Mouse (Mus musculus) hindbrain, embryonic 15.5 days (tissue): ENCODE results near the gene Klk13. TPM values are rescaled to one million over a fixed set of nuclear protein-coding genes. Genes with fewer than 3 reads are reported as not detected.

ENCODE experiments used
- ATAC-seq: fragments of 200-750 bp; cut with Nextera tagmentation; 2 replicates; pipeline ENCODE4 v1.8.0; 2017; ENCODE audit warnings: low read depth, moderate number of reproducible peaks, moderate TSS enrichment; ENCODE audit not compliant: low FRiP score
- H3K27ac ChIP-seq: fragments of 300-500 bp; sonication (generic); replicated peaks from 2 replicates; pipeline ENCODE4 v1.5.1; 2015; ENCODE audit warnings: mild to moderate bottlenecking, inconsistent platforms
- H3K27me3 ChIP-seq: fragments of 300-500 bp; sonication (generic); 2 replicates; pipeline ENCODE4 v1.6.1; 2015; ENCODE audit warnings: control low read depth, inconsistent platforms
- H3K36me3 ChIP-seq: fragments of 300-500 bp; sonication (generic); 2 replicates; pipeline ENCODE4 v1.6.1; 2015; ENCODE audit warnings: control low read depth, inconsistent platforms
- H3K4me1 ChIP-seq: fragments of 300-500 bp; sonication (generic); replicated peaks from 2 replicates; pipeline ENCODE4 v1.6.1; 2015; ENCODE audit warnings: control low read depth, inconsistent platforms
- H3K4me2 ChIP-seq: fragments of 300-500 bp; sonication (generic); 2 replicates; pipeline ENCODE4 v1.6.1; 2015; ENCODE audit warnings: moderate library complexity, mild to moderate bottlenecking, inconsistent platforms
- H3K4me3 ChIP-seq: fragments of 300-500 bp; sonication (generic); 2 replicates; pipeline ENCODE4 v1.5.1; 2015; ENCODE audit warnings: mild to moderate bottlenecking, inconsistent platforms
- H3K9ac ChIP-seq: fragments of 300-500 bp; sonication (generic); 2 replicates; pipeline ENCODE4 v1.6.1; 2015; ENCODE audit warnings: inconsistent platforms
- H3K9me3 ChIP-seq: fragments of 300-500 bp; sonication (generic); 2 replicates; pipeline ENCODE4 v1.6.1; 2016; ENCODE audit warnings: control low read depth, inconsistent platforms
- WGBS: fragments of 180-500 bp; shearing (Covaris S2); methylation state at CpG from one replicate; pipeline ENCODE4 v1.1.7; 2015; 5-methylcytosine and 5-hydroxymethylcytosine counted together
- polyA plus RNA-seq: library from polyadenylated mRNA; unstranded; fragments of >200 nt; fragmentation: Nextera tagmentation; extraction: Ambion mirVana; gene quantifications from 2 replicates; pipeline ENCODE4 v1.2.1, GENCODE M21; 2015

The Klk13 gene
- polyA plus RNA-seq, 1 experiment from 2014 or later, result 0.18 TPM

GRCm38 (mm10) chr7:43690118-43690517 is 22.2 kb upstream of the Klk13 start, which contains the start of gene Klk14:
Klk14 (plus strand) TSS chr7:43690418.
- H3K9me3 ChIP-seq, result no peaks in the 10 kb centered on the region

GRCm38 (mm10) chr7:43710031-43710430 is 2.3 kb upstream of the Klk13 start:
- Histone ChIP-seq H3K36me3 (no peaks in the 10 kb centered on the region), H3K27me3 (no peaks in the 10 kb centered on the region)
- WGBS, result 91% methylated on average over 3 of the region's 3 CpGs

More at GRCm38 (mm10) chr7:43690118-43690517, 22.2 kb upstream of the Klk13 start, which contains the start of gene Klk14:
- Histone ChIP-seq H3K4me1 (no peaks in the 10 kb centered on the region), H3K27ac (no peak within 1 kb of the TSS), H3K27me3 (no peaks in the 10 kb centered on the region), H3K9ac (no peak within 1 kb of the TSS), H3K4me2 (no peak within 1 kb of the TSS), H3K4me3 (no peak within 1 kb of the TSS), H3K36me3 (no peaks in the 10 kb centered on the region)
- no peak for ATAC-seq

GRCm38 (mm10) chr7:43712917-43713316 is 550 bp downstream of the Klk13 start:
- no peaks in the 10 kb centered on the region for H3K36me3 ChIP-seq
- no peak overlapping the region for H3K27ac ChIP-seq
- no peaks in the 10 kb centered on the region for H3K9me3 ChIP-seq
- H3K4me2 ChIP-seq, result no peak overlapping the region
- no peak for ATAC-seq
- no peaks in the 10 kb centered on the region for H3K4me1 ChIP-seq
- H3K4me3 ChIP-seq, result no peak overlapping the region
- no peak overlapping the region for H3K9ac ChIP-seq
- 13% methylated on average over 9 of the region's 9 CpGs for WGBS
- H3K27me3 ChIP-seq, result no peaks in the 10 kb centered on the region

More at GRCm38 (mm10) chr7:43710031-43710430, 2.3 kb upstream of the Klk13 start:
- ATAC-seq, result no peak
- Histone ChIP-seq H3K9me3 (no peaks in the 10 kb centered on the region), H3K9ac (no peak overlapping the region), H3K4me2 (no peak overlapping the region), H3K27ac (no peak overlapping the region), H3K4me1 (no peaks in the 10 kb centered on the region), H3K4me3 (no peak overlapping the region)

- Histone ChIP-seq H3K4me2 (no peak overlapping the region), H3K9ac (no peak overlapping the region), H3K27me3 (no peaks in the 10 kb centered on the region), H3K36me3 (no peaks in the 10 kb centered on the region), H3K4me1 (no peaks in the 10 kb centered on the region), H3K9me3 (no peaks in the 10 kb centered on the region), H3K4me3 (no peak overlapping the region), H3K27ac (no peak overlapping the region)
- 8% methylated on average over 19 of the region's 19 CpGs for WGBS
- no peak for ATAC-seq
These were observed 1.5 kb downstream of the Klk13 start for GRCm38 (mm10) chr7:43713741-43714351.

GRCm38 (mm10) chr7:43747788-43748187 is 35.4 kb downstream of the Klk13 start:
- ATAC-seq, result no peak
- Histone ChIP-seq H3K4me3 (no peak overlapping the region), H3K9me3 (no peaks in the 10 kb centered on the region), H3K9ac (no peak overlapping the region), H3K27ac (no peak overlapping the region), H3K27me3 (no peaks in the 10 kb centered on the region), H3K4me1 (no peaks in the 10 kb centered on the region), H3K36me3 (no peaks in the 10 kb centered on the region), H3K4me2 (no peak overlapping the region)
- WGBS, result 58% methylated on average over 1 of the region's 1 CpGs

- no peak for ATAC-seq
- no peaks in the 10 kb centered on the region for H3K9me3 ChIP-seq
- H3K4me3 ChIP-seq, result no peak overlapping the region
- WGBS, result 83% methylated on average over 2 of the region's 2 CpGs
- no peak overlapping the region for H3K27ac ChIP-seq
- no peaks in the 10 kb centered on the region for H3K36me3 ChIP-seq
- no peaks in the 10 kb centered on the region for H3K27me3 ChIP-seq
- H3K4me2 ChIP-seq, result no peak overlapping the region
- no peak overlapping the region for H3K9ac ChIP-seq
- H3K4me1 ChIP-seq, result no peaks in the 10 kb centered on the region
These were observed 40.4 kb downstream of the Klk13 start for GRCm38 (mm10) chr7:43752806-43753205.

GRCm38 (mm10) chr7:43766484-43766883 is 54.1 kb downstream of the Klk13 start:
- Histone ChIP-seq H3K27me3 (no peaks in the 10 kb centered on the region), H3K4me2 (no peak overlapping the region), H3K36me3 (no peaks in the 10 kb centered on the region), H3K4me3 (no peak overlapping the region), H3K9ac (no peak overlapping the region), H3K4me1 (no peaks in the 10 kb centered on the region), H3K27ac (no peak overlapping the region), H3K9me3 (no peaks in the 10 kb centered on the region)
- ATAC-seq, result no peak
- WGBS, result 43% methylated on average over 8 of the region's 8 CpGs

- Histone ChIP-seq H3K27ac (no peak within 1 kb of the TSS), H3K4me1 (no peaks in the 10 kb centered on the region), H3K4me2 (no peak within 1 kb of the TSS), H3K9me3 (no peaks in the 10 kb centered on the region), H3K4me3 (no peak within 1 kb of the TSS), H3K9ac (no peak within 1 kb of the TSS), H3K36me3 (no peaks in the 10 kb centered on the region), H3K27me3 (no peaks in the 10 kb centered on the region)
- WGBS, result 84% methylated on average over 4 of the region's 4 CpGs
- ATAC-seq, result no peak
These were observed 56.2 kb downstream of the Klk13 start, which contains the start of gene Klk12 for GRCm38 (mm10) chr7:43768597-43768996. Klk12 (plus strand) TSS chr7:43768897.

- Histone ChIP-seq H3K27me3 (no peaks in the 10 kb centered on the region), H3K9ac (no peak overlapping the region), H3K4me3 (no peak overlapping the region), H3K27ac (no peak overlapping the region), H3K36me3 (no peaks in the 10 kb centered on the region), H3K4me1 (no peaks in the 10 kb centered on the region), H3K9me3 (no peaks in the 10 kb centered on the region), H3K4me2 (no peak overlapping the region)
- ATAC-seq, result no peak
- WGBS, result 90% methylated on average over 8 of the region's 8 CpGs
These were observed 57.3 kb downstream of the Klk13 start for GRCm38 (mm10) chr7:43769636-43770035.

- no peak for ATAC-seq
- WGBS, result 91% methylated on average over 10 of the region's 10 CpGs
- no peaks in the 10 kb centered on the region for H3K27me3 ChIP-seq
These were observed 58.3 kb downstream of the Klk13 start for GRCm38 (mm10) chr7:43770701-43771100.

GRCm38 (mm10) chr7:43771916-43772315 is 59.5 kb downstream of the Klk13 start:
- Histone ChIP-seq H3K4me3 (no peak overlapping the region), H3K27me3 (no peaks in the 10 kb centered on the region), H3K9ac (no peak overlapping the region), H3K27ac (no peak overlapping the region), H3K9me3 (no peaks in the 10 kb centered on the region), H3K4me1 (no peaks in the 10 kb centered on the region), H3K4me2 (no peak overlapping the region), H3K36me3 (no peaks in the 10 kb centered on the region)
- no peak for ATAC-seq
- 95% methylated on average over 6 of the region's 6 CpGs for WGBS

More at GRCm38 (mm10) chr7:43770701-43771100, 58.3 kb downstream of the Klk13 start:
- Histone ChIP-seq H3K4me3 (no peak overlapping the region), H3K27ac (no peak overlapping the region), H3K4me1 (no peaks in the 10 kb centered on the region), H3K36me3 (no peaks in the 10 kb centered on the region), H3K4me2 (no peak overlapping the region), H3K9me3 (no peaks in the 10 kb centered on the region), H3K9ac (no peak overlapping the region)

- H3K36me3 ChIP-seq, result no peaks in the 10 kb centered on the region
- H3K4me1 ChIP-seq, result no peaks in the 10 kb centered on the region
- H3K9me3 ChIP-seq, result no peaks in the 10 kb centered on the region
- ATAC-seq, result no peak
- no peaks in the 10 kb centered on the region for H3K27me3 ChIP-seq
- H3K4me3 ChIP-seq, result no peak overlapping the region
- 67% methylated on average over 3 of the region's 3 CpGs for WGBS
- H3K27ac ChIP-seq, result no peak overlapping the region
- no peak overlapping the region for H3K9ac ChIP-seq
- no peak overlapping the region for H3K4me2 ChIP-seq
These were observed 60.5 kb downstream of the Klk13 start for GRCm38 (mm10) chr7:43772901-43773300.

- H3K9me3 ChIP-seq, result no peaks in the 10 kb centered on the region
- 91% methylated on average over 5 of the region's 5 CpGs for WGBS
These were observed 62.0 kb downstream of the Klk13 start, which contains the start of gene Klk11 for GRCm38 (mm10) chr7:43774364-43774763. Klk11 (plus strand) TSS chr7:43774604.

More at GRCm38 (mm10) chr7:43774364-43774763, 62.0 kb downstream of the Klk13 start, which contains the start of gene Klk11:
- no peak for ATAC-seq
- Histone ChIP-seq H3K4me1 (no peaks in the 10 kb centered on the region), H3K36me3 (no peaks in the 10 kb centered on the region), H3K9ac (no peak within 1 kb of the TSS), H3K27me3 (no peaks in the 10 kb centered on the region), H3K4me2 (no peak within 1 kb of the TSS), H3K27ac (no peak within 1 kb of the TSS), H3K4me3 (no peak within 1 kb of the TSS)
